Mouse (Mus musculus) liver, embryonic 14.5 days (tissue): ENCODE data around the gene Cdc42ep4. TPM values are rescaled to one million over a fixed set of nuclear protein-coding genes. Genes with fewer than 3 reads are reported as not detected.

Experiments
- ATAC-seq: fragments of 200-750 bp; cut with Nextera tagmentation; 2 replicates; pipeline ENCODE4 v1.8.0; 2017; ENCODE audit warnings: moderate number of reproducible peaks, mild to moderate bottlenecking, moderate library complexity; ENCODE audit not compliant: insufficient read depth
- DNase-seq, 3 experiments: peaks; one replicate each; pipeline ENCODE4 v3.0.0-alpha.2; 2012 to 2013; ENCODE audit warnings: low read depth in 3 of 3, low spot score in 3 of 3
- H3K27ac ChIP-seq: fragments of 300-500 bp; sonication (generic); 2 replicates; pipeline ENCODE4 v1.5.1; 2014; ENCODE audit warnings: moderate library complexity, mild to moderate bottlenecking, control low read depth, inconsistent platforms
- H3K27me3 ChIP-seq: fragments of 300-500 bp; sonication (generic); 2 replicates; pipeline ENCODE4 v1.6.1; 2014; ENCODE audit warnings: mild to moderate bottlenecking, low read length, moderate library complexity; ENCODE audit not compliant: control insufficient read depth, insufficient read depth
- H3K36me3 ChIP-seq: fragments of 300-500 bp; sonication (generic); replicated peaks from 2 replicates; pipeline ENCODE4 v1.6.1; 2014; ENCODE audit warnings: low read depth; ENCODE audit not compliant: control insufficient read depth, insufficient read depth
- H3K4me1 ChIP-seq, 2 experiments: fragments of 200-500 bp in 1 of 2; fragments of 300-500 bp in 1 of 2; sonication (generic) in 1 of 2; replicated peaks; 2 replicates each; pipeline ENCODE4 v1.6.1; 2012 to 2014; ENCODE audit warnings: antibody characterized with exemption in 1 of 2, inconsistent platforms in 1 of 2, low read length in 1 of 2; ENCODE audit not compliant: control insufficient read depth in 2 of 2, insufficient read depth in 2 of 2
- H3K4me2 ChIP-seq: fragments of 300-500 bp; sonication (generic); 2 replicates; pipeline ENCODE4 v1.6.1; 2014; ENCODE audit warnings: low read depth, mild to moderate bottlenecking, control low read depth, moderate library complexity
- H3K4me3 ChIP-seq, 2 experiments: fragments of 200-500 bp in 1 of 2; fragments of 300-500 bp in 1 of 2; sonication (generic) in 1 of 2; 2 replicates each; pipeline ENCODE4 v1.5.1; 2012 to 2014; ENCODE audit warnings: low read depth in 2 of 2, low read length in 2 of 2, mild to moderate bottlenecking in 2 of 2, control low read depth in 1 of 2, inconsistent platforms in 1 of 2, moderate library complexity in 1 of 2; ENCODE audit not compliant: insufficient read depth in 1 of 2
- H3K9ac ChIP-seq: fragments of 300-500 bp; sonication (generic); replicated peaks from 2 replicates; pipeline ENCODE4 v1.6.1; 2014; ENCODE audit warnings: mild to moderate bottlenecking, control low read depth, moderate library complexity
- H3K9me3 ChIP-seq: fragments of 300-500 bp; sonication (generic); 2 replicates; pipeline ENCODE4 v1.6.1; 2016; ENCODE audit warnings: low read length, mixed read lengths; ENCODE audit not compliant: control insufficient read depth
- CTCF ChIP-seq: IDR thresholded peaks from 2 replicates; pipeline ENCODE4 v1.5.1; 2016; ENCODE audit warnings: antibody characterized with exemption, low read depth, control low read depth
- EP300 ChIP-seq: IDR thresholded peaks from 2 replicates; pipeline ENCODE4 v1.6.1; 2016; ENCODE audit warnings: antibody characterized with exemption, low read depth
- WGBS: fragments of 180-500 bp; shearing (Covaris S2); extraction: QIAGEN DNeasy Blood & Tissue Kit; methylation state at CpG from one replicate; pipeline ENCODE4 v1.1.7; 2014; ENCODE audit not compliant: insufficient replicate concordance; 5-methylcytosine and 5-hydroxymethylcytosine counted together
- polyA plus RNA-seq, 2 experiments: library from polyadenylated mRNA; depleted of rRNA in 1 of 2; stranded (reverse) in 1 of 2; unstranded in 1 of 2; fragments of >200 nt; fragmentation: Nextera tagmentation in 1 of 2; extraction: Ambion mirVana in 1 of 2; gene quantifications; 2 replicates each; pipeline versions ENCODE4 v1.2.1 to v1.2.3; 2012 to 2014

Cdc42ep4 gene
- polyA plus RNA-seq, 2 experiments = 9.0 to 10.0 TPM

DNA sequence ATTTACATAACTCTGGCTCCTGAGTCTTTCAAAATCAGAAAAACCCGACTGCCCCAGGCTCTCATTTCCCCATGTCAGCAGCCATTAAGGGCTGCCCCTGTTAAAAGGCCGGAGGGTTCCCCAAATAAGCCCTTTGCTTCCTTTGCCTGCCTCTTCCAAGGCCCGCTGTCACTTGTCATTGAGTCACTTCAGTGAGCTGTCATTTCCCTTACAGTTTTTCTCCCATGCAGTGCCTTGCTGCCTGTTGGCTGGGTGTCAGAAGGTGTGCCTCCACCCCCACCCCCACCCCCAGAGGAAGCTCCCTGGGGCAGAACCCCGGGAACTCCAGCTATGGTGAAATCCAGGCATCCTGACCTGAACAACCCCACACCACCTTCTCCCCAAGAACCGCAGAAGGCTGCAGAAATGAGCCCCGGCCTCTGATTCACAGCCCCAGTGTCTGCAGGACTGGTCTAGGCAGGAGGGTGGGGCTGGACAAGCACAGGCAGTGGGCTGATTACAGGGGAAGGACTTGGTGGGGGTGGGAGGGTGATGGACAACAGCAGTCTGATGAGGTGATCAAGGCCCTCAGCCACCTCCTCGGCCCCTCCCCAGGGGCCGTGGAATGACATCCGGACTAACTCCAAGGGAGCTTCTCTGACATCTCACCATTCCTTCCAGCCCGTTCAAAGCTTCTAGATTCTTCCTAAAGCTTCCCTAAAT is 14.8 kb upstream of the Cdc42ep4 start:
- H3K9me3 ChIP-seq = no peaks in the 10 kb centered on the region
- no peaks in the 10 kb centered on the region for H3K36me3 ChIP-seq
- no peak for DNase-seq
- TF ChIP-seq EP300 (no peak), CTCF (no peak)
- WGBS = 39% methylated on average over 10 of the region's 10 CpGs
- peaks cover 20 to 28% of the 10 kb centered on the region in 2 experiments for H3K4me1 ChIP-seq
- no peak overlapping the region for H3K9ac ChIP-seq
- no peak overlapping the region for H3K27ac ChIP-seq
- 0 out of 2 replicates have a peak, but pooled peaks have one; percentile 10 for ATAC-seq
- H3K4me3 ChIP-seq = no peak overlapping the region
- H3K27me3 ChIP-seq = no peaks in the 10 kb centered on the region
- no peak overlapping the region for H3K4me2 ChIP-seq

DNA sequence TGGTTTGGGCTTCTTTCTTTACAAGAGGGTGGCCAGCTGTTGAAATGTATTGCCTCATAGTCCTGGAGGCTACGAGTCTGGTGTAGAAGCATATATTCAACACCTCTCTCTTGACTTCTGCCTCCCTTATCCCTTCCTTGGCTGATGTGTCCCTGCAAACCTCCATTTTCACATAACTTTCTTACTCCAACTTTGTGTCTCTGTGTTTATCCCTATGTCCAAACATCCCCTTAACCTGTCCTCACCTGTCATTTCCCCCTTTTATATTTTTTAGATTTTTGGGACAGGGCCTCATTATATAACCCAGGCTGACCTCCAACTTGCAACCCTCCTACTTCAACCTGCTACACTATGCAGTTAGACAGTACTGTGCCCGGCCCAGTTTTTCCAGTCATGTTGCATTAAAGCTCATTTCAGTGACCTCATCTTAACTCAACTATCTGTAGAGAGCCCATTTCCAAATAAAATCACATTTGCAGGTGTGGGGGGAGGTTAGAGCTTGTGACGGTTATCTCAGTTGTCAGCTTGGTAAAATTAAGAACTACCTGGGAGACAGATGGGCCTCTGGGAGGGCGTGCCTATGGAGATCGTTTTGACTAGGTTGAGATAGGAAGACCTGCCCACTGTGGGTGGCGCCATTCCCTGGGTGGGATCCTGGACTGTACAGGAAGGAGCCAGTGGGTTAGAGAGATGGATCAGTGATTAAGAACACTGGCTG is 12.6 kb upstream of the Cdc42ep4 start:
- H3K4me2 ChIP-seq = no peak overlapping the region
- H3K4me1 ChIP-seq = peaks cover 20 to 28% of the 10 kb centered on the region in 2 experiments
- H3K27me3 ChIP-seq = no peaks in the 10 kb centered on the region
- ATAC-seq (peak; percentile 74), DNase-seq (no peak)
- H3K4me3 ChIP-seq = no peak overlapping the region
- H3K9ac ChIP-seq = no peak overlapping the region
- H3K9me3 ChIP-seq = no peaks in the 10 kb centered on the region
- H3K36me3 ChIP-seq = no peaks in the 10 kb centered on the region
- 47% methylated on average over 6 of the region's 6 CpGs for WGBS
- TF ChIP-seq EP300 (no peak), CTCF (no peak)
- no peak overlapping the region for H3K27ac ChIP-seq

DNA sequence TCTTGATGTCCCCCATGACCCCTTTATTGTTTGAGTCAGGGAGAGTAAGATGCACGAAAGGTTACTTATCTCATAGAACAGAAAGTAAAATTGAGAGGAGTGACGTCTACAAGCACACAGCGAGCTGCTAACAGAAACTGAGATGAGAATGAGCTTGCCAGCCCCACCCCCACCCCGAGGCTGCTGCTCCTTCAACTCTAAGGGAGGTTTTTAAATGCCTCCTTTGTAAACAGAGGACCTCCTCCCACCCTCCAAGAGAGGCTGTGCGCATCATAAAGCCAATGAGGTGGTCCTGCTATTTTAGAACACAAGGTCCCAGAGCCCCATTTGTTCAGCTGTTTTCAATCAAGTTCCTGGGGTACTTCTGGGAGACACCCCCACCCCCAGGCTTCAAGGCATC is 11.8 kb upstream of the Cdc42ep4 start:
- no peak for TF ChIP-seq EP300
- no peak for TF ChIP-seq CTCF
- ATAC-seq (no peak), DNase-seq (no peak)
- Histone ChIP-seq H3K27ac (no peak overlapping the region), H3K4me2 (no peak overlapping the region), H3K27me3 (no peaks in the 10 kb centered on the region), H3K4me1 (peaks cover 20 to 28% of the 10 kb centered on the region in 2 experiments), H3K4me3 (no peak overlapping the region), H3K9me3 (no peaks in the 10 kb centered on the region), H3K36me3 (no peaks in the 10 kb centered on the region), H3K9ac (no peak overlapping the region)
- WGBS = 18% methylated on average over 5 of the region's 5 CpGs

GRCm38 (mm10) chr11:113762136-113762797 is 10.6 kb upstream of the Cdc42ep4 start:
- H3K27ac ChIP-seq = no peak overlapping the region

GRCm38 (mm10) chr11:113761646-113762045 is 10.0 kb upstream of the Cdc42ep4 start:
- Histone ChIP-seq H3K4me2 (no peak overlapping the region), H3K9ac (no peak overlapping the region), H3K27me3 (no peaks in the 10 kb centered on the region), H3K9me3 (no peaks in the 10 kb centered on the region), H3K4me1 (peaks cover 15 to 21% of the 10 kb centered on the region in 2 experiments), H3K4me3 (no peak overlapping the region), H3K27ac (no peak overlapping the region), H3K36me3 (no peaks in the 10 kb centered on the region)
- 49% methylated on average over 7 of the region's 7 CpGs for WGBS
- no peak for TF ChIP-seq CTCF
- no peak for TF ChIP-seq EP300
- ATAC-seq = no peak
- no peak for DNase-seq

More at GRCm38 (mm10) chr11:113762136-113762797, 10.6 kb upstream of the Cdc42ep4 start:
- Histone ChIP-seq H3K4me1 (peaks cover 20 to 27% of the 10 kb centered on the region in 2 experiments), H3K27me3 (no peaks in the 10 kb centered on the region), H3K9ac (no peak overlapping the region), H3K4me2 (no peak overlapping the region), H3K4me3 (no peak overlapping the region), H3K36me3 (no peaks in the 10 kb centered on the region), H3K9me3 (no peaks in the 10 kb centered on the region)
- no peak for DNase-seq
- no peak for TF ChIP-seq EP300
- 56% methylated on average over 8 of the region's 8 CpGs for WGBS
- ATAC-seq = no peak
